Mouse (Mus musculus) layer of hippocampus, adult 11-12 months (tissue): ENCODE measurements around the gene BC025920.

ENCODE experiments used
- DNase-seq: peaks from one replicate; pipeline ENCODE4 v3.0.0; 2022; ENCODE audit warnings: low spot score

The BC025920 gene

DNA sequence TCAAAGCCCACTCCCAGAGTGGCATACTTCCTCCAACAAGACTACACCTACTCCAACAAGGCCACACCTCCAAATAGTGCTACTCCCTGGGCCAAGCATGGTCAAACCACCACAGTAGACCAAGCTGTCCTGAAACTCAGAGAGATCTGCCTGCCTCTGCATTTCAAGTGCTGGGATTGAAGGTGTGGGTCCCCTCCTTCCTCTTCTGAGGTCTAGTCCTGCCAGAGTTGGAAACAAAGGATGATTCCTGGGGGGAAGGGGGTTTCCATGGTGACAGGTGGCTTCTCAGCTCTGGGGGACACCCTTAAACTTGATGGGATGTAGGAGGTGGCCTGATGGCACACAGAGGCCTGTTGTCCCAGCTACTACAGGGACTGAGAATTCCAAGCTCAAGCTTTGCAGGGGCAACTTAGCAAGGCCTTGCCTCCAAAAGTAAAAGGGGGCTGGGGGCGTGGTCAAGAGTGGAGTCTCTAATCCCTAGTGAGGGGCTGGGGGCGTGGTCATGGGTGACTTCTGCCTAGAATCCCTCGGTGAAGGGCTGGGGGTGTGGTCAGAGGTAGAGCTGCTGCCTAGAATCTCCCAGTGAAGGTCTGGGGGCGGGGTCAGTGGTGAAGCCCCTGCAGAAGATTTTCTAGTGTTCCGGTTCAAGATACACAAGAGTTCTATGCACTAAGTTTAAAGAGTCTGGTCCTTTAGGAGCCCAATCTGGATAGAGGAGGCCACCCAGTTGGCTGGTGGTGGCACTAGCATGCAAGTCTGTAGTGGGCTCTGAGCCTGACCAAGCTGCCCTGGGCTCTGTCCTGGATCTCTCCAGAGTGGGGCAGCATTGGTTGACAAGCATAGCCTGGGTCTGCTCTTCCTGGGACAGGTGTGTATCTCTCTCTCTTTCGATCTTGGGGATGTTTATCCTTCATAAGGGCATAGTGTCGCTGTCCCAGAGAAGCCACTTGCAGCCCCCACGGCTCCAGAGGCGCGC is 31.7 kb upstream of the BC025920 start, which contains the start of gene Tle2:
Gene Tle2 (plus strand): TSS at position 481 of the 976 bp plus-strand sequence.
- DNase-seq = no peak

DNA sequence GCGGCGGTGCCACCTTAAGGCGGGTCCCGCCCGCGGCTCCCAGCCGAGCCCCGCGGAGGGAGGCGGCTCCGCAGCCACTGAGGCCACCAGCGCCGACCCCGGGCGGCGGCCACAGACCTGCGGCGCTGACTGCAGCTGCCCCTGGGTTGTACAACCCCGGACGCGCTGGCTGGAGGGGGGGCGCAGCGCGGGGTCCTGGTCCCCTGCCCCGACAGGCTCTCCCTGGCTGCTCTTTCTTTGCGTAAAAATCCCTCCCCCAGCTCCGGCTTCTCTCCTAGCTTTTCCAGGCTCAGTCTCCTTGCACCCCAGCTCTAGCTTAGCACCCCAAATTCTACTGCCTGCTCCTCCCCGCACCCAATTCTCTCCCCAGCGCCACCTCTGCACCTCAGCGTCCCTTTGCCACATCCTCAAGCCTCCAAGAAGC is 30.9 kb upstream of the BC025920 start:
- DNase-seq = no peak

- DNase-seq = no peak
Measured at GRCm38 (mm10) chr10:81575695-81576094, 30.4 kb upstream of the BC025920 start.

DNA sequence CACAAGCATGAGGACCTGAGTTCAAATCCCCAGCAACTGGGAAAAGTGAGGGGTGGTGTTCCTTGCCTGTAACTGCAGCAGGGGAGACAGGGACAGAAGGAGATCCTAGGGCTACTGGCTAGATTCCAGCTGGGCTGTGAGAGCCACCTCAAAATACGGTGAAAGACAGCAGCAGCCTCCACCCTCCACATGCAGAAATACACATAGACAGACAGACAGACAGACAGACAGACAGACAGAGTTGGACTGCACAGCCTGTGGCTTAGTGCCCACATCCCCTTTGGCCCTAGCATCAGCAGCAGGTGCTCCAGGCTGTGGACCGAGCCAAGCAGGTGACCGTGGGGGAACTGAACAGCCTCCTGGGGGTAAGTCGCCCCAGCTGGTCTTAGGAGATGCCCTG is 26.1 kb upstream of the BC025920 start:
- no peak for DNase-seq

- DNase-seq = no peak
Measured at GRCm38 (mm10) chr10:81580441-81581070, 25.5 kb upstream of the BC025920 start.

DNA sequence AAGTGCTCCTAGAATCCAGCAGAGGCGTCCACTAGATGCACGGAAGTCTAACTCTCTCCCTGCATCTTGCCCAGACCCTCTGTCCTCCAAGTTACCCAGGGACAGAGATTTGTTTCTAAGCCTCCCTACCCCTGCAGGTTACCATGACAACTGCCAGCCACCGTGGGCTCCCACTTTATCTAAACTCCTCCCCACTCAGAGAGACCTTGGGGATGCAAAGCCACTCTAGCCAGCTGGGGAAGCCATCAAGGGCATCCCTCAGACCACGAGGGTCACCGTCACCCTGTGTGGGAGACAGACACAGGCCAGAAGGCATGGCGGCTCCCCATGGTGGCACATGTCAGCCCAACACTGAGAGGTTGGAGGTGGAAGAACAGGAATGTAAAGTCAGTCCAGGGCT is 22.7 kb upstream of the BC025920 start:
- no peak for DNase-seq

DNA sequence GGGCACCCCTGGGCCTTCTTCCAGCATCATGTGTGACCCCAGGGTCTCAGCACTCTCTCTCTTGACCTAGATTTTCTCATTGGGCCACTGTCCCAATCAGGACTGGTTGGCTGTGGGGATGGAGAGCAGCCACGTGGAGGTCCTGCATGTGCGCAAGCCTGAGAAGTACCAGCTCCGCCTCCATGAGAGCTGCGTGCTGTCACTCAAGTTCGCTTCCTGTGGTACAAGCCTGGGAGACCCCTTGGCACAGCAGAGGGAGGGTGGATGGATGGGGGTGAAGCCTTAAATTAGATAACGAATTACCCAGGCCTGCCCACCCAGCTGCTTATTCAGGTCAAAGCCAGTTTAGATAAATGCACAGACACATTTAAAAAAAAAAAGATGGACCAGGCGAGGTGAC is 17.3 kb upstream of the BC025920 start:
- DNase-seq = no peak

- DNase-seq = no peak
Measured at GRCm38 (mm10) chr10:81591846-81592245, 14.2 kb upstream of the BC025920 start.

- no peak for DNase-seq
Measured at GRCm38 (mm10) chr10:81592631-81593030, 13.4 kb upstream of the BC025920 start.

DNA sequence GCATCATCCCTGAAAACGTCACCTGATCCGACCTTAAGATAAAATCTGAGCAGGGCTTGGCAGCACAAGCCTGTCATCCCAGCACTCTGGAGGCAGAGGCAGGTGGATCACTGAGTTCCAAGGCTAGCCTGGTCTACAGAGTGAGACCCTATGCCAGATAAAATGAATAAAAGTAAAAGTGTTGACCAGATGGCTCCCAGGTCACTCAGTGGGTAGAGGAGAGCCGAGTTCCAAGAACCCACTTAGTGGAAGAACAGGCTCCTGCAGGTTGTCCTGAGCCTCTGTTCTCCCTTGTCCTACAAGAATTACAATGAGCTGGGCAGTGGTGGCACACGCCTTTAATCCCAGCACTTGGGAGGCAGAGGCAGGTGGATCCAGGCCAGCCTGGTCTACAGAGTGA is 12.8 kb upstream of the BC025920 start:
- DNase-seq = no peak

- DNase-seq = no peak
Measured at GRCm38 (mm10) chr10:81593935-81594334, 12.1 kb upstream of the BC025920 start.

DNA sequence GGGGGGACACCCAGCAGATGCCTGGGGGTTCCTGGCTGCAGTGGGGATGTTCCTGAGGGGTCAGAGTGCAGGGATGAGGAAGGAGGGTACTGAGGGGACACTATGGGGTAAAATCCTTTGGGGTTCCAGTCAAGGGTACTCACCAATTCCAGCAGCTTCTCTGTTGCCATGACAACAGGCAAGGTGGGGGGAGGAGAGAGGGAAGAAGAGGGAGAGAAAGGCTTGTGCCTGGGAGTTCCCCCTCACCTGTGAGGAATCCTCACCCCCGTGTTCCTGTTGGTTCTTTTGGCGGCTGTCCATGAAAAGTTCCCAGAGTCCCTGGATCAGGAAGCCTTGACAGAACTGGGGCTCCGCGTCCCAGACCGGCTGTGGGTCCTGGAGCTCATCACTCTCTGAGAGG is 10.5 kb upstream of the BC025920 start:
- DNase-seq = no peak

GRCm38 (mm10) chr10:81596611-81597010 is 9.5 kb upstream of the BC025920 start:
- no peak for DNase-seq

- no peak for DNase-seq
Measured at GRCm38 (mm10) chr10:81597137-81597950, 8.7 kb upstream of the BC025920 start.

GRCm38 (mm10) chr10:81598342-81598741 is 7.7 kb upstream of the BC025920 start:
- DNase-seq = no peak

DNA sequence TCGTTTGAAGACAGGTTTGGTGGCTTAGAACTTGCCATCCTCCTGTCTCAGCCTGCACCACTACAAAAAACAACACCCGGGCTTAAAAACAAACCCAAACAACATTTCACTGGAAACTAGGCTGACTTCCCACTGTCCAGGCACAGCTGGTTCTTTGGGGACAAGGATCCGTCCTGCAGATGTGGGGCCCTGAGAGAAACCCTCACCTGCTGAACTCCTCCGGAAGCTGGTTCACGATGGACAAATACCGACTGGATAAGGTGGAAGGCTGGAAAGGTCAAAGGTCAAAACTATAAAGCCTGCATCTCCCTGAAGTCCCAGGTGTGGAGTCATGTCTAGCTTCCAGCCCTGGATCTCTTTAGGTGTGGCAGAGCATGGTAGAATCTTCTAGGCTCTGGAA is 7.2 kb upstream of the BC025920 start:
- no peak for DNase-seq

DNA sequence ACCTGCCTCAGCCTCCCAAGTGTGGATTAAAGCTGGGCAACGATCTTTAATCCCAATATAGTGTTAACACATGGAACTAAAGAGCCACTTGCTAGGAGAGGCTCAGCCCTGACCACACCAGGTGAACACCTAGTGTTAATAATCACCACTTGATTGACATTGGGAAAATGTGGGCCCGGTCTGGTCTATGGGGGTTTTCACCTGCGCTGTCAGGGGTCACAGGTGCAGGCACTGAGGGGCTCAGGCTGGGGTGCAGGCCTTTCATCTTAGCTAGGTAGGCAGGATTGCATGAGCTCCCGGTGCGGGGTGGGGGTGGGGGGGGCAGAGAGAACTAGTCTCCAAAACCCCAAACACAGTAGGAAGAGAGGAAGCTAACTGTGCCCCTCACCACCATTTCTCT is 6.4 kb upstream of the BC025920 start:
- DNase-seq = no peak

- no peak for DNase-seq
Measured at GRCm38 (mm10) chr10:81600096-81600495, 6.0 kb upstream of the BC025920 start.

DNA sequence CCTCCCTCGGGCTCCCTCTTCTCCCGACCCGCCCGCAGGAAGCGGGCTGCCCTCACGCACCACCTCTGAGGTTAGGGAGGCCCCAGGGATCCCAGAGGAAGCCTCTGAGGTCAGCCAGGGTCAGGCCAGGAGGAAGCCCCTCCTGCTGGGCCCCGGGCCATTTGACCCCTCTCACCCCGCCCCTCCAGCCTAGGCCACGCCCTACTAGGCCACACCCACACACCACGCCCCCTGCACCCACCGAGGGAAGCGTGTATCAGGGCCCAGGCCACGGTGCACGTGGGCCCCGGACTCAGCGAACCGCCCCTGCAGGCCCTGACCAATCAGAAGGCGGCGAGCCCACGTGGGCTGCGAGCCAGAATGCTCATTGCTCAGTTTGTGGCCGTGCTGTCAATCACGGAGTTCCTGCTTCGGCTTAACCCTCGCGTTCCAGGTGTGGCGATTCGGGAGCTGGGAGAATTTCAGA is 5.3 kb upstream of the BC025920 start, which contains the start of gene Tle6:
Gene Tle6 (minus strand): TSS at position 336 of the 466 bp plus-strand sequence.
- DNase-seq = peak; percentile 97

DNA sequence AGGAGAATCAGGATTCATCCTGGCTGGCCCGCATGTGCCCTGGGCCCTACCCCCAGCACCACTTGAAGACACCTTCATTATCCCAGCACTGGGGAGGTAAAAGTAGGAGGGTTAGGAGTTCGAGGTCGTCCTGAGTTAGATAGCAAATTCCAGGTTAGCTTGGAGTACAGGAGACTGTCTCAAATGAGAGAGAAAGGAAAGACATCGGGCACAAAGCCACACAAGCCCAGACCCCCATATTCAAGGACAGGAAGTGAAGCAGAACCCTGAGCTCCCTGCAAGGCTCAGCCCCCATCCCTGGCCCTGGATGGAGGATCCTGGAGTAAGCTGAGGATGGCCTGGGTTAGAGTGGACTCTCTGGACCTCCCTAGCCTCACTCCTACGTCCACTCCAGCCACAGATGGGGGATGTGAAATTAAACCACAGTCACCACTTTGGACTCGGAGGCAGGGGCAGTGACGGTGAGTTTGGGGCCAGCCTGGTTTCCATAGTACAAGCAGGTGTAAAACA is 4.6 kb upstream of the BC025920 start:
- no peak for DNase-seq

DNA sequence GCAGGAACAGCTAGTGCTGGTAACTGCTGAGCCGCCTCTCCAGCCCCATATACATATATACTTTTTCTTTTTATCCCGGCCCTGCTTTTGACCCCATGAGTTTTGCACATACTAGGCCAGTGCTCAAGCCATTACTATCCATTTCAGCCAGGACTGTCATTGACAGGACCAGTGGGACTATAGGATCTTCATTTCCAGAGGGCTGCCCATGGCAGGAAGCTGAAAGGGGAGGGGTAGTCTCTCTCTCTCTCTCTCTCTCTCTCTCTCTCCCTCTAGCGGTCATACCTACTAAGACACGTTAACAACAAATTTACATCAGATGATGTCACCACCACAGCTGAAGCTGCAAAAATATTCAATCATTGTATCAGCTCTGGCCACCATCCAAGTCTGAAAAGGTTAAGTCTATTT is 3.3 kb upstream of the BC025920 start:
- DNase-seq = no peak
